Mouse (Mus musculus) neural tube, embryonic 11.5 days (tissue): ENCODE results near the gene Gm17535. TPM values are rescaled to one million over a fixed set of nuclear protein-coding genes. Genes with fewer than 3 reads are reported as not detected.
"Not testable (repeated sequence)": the region's sequence is repeated elsewhere in the genome, so short reads cannot be mapped to it uniquely, and the experiment has no call there.

ENCODE experiments used
- ATAC-seq: fragments of 200-750 bp; cut with Nextera tagmentation; 2 replicates; pipeline ENCODE4 v1.8.0; 2017; ENCODE audit warnings: moderate number of reproducible peaks, mild to moderate bottlenecking, moderate TSS enrichment, moderate library complexity; ENCODE audit not compliant: insufficient read depth, low FRiP score, low TSS enrichment
- DNase-seq: peaks from one replicate; pipeline ENCODE4 v3.0.0-alpha.2; 2015; ENCODE audit warnings: low spot score
- H3K27ac ChIP-seq: fragments of 300-500 bp; sonication (generic); 2 replicates; pipeline ENCODE4 v1.5.1; 2014; ENCODE audit warnings: low read depth, mild to moderate bottlenecking, low read length
- H3K27me3 ChIP-seq: fragments of 300-500 bp; sonication (generic); 2 replicates; pipeline ENCODE4 v1.6.1; 2014; ENCODE audit warnings: mild to moderate bottlenecking, low read length, mixed read lengths; ENCODE audit not compliant: control insufficient read depth, insufficient read depth
- H3K36me3 ChIP-seq: fragments of 300-500 bp; sonication (generic); 2 replicates; pipeline ENCODE4 v1.6.1; 2014; ENCODE audit warnings: mild to moderate bottlenecking, low read length, moderate library complexity, mixed read lengths; ENCODE audit not compliant: control insufficient read depth, insufficient read depth
- H3K4me1 ChIP-seq: fragments of 300-500 bp; sonication (generic); 2 replicates; pipeline ENCODE4 v1.6.1; 2014; ENCODE audit warnings: low read length, mixed read lengths; ENCODE audit not compliant: control insufficient read depth, insufficient read depth
- H3K4me2 ChIP-seq: fragments of 300-500 bp; sonication (generic); 2 replicates; pipeline ENCODE4 v1.6.1; 2014; ENCODE audit warnings: low read depth, mild to moderate bottlenecking, moderate library complexity
- H3K4me3 ChIP-seq: fragments of 300-500 bp; sonication (generic); 2 replicates; pipeline ENCODE4 v1.5.1; 2014; ENCODE audit warnings: low read depth, low read length
- H3K9ac ChIP-seq: fragments of 300-500 bp; sonication (generic); 2 replicates; pipeline ENCODE4 v1.6.1; 2014; ENCODE audit warnings: mild to moderate bottlenecking, low read length
- H3K9me3 ChIP-seq: fragments of 300-500 bp; sonication (generic); 2 replicates; pipeline ENCODE4 v1.6.1; 2016; ENCODE audit warnings: low read length; ENCODE audit not compliant: control insufficient read depth
- WGBS: fragments of 180-500 bp; shearing (Covaris S2); extraction: QIAGEN DNeasy Blood & Tissue Kit; methylation state at CpG from one replicate; pipeline ENCODE4 v1.1.7; 2014; 5-methylcytosine and 5-hydroxymethylcytosine counted together
- polyA plus RNA-seq: library from polyadenylated mRNA; unstranded; fragments of >200 nt; fragmentation: Nextera tagmentation; extraction: Ambion mirVana; gene quantifications from 2 replicates; pipeline ENCODE4 v1.2.1, GENCODE M21; 2014

Gene Gm17535
- polyA plus RNA-seq: not detected in 2 replicates

DNA sequence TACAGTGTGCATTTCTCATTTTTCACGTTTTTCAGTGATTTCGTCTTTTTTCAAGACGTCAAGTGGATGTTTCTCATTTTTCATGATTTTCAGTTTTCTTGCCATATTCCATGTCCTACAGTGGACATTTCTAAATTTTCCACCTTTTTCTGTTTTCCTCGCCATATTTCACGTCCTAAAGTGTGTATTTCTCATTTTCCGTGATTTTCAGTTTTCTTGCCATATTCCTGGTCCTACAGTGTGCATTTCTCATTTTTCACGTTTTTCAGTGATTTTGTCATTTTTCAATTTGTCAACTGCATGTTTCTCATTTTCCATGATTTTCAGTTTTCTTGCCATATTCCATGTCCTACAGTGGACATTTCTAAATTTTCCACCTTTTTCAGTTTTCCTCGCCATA, at the start of gene Gm17535:
TSS of gene Gm17535 (plus strand) at position 301 of the 400 bp plus-strand sequence.
- not testable (repeated sequence) for H3K4me1 ChIP-seq, H3K9me3 ChIP-seq, ATAC-seq, H3K27ac ChIP-seq, H3K9ac ChIP-seq, H3K4me2 ChIP-seq, H3K4me3 ChIP-seq, H3K27me3 ChIP-seq, H3K36me3 ChIP-seq, DNase-seq
- WGBS: no CpG with 5 or more reads among the region's 8 CpGs

- H3K27me3 ChIP-seq: not testable (repeated sequence)
Observed at GRCm38 (mm10) chr9:3000445-3000972, 33.9 kb upstream of the Gm17535 start, which contains the start of gene Gm10722. Gm10722 (plus strand) TSS chr9:3000922.

DNA sequence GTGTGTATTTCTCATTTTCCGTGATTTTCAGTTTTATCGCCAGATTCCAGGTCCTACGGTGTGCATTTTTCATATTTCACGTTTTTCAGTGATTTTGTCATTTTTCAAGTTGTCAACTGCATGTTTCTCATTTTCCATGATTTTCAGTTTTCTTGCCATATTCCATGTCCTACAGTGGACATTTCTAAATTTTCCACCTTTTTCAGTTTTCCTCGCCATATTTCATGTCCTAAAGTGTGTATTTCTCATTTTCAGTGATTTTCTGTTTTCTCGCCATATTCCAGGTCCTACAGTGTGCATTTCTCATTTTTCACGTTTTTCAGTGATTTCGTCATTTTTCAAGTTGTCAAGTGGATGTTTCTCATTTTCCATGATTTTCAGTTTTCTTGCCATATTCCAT, 33.4 kb upstream of the Gm17535 start:
- not testable (repeated sequence) for H3K27me3 ChIP-seq, DNase-seq, H3K4me3 ChIP-seq, ATAC-seq, H3K36me3 ChIP-seq, H3K9ac ChIP-seq, H3K9me3 ChIP-seq, H3K4me1 ChIP-seq, H3K27ac ChIP-seq, H3K4me2 ChIP-seq
- 66% methylated on average over 8 of the region's 8 CpGs for WGBS

More at GRCm38 (mm10) chr9:3000445-3000972, 33.9 kb upstream of the Gm17535 start, which contains the start of gene Gm10722:
- DNase-seq, H3K27ac ChIP-seq, H3K9ac ChIP-seq, H3K9me3 ChIP-seq, H3K4me3 ChIP-seq, H3K4me1 ChIP-seq, ATAC-seq, H3K36me3 ChIP-seq, H3K4me2 ChIP-seq: not testable (repeated sequence)
- WGBS: 69% methylated on average over 12 of the region's 12 CpGs

GRCm38 (mm10) chr9:3001948-3002659, 32.3 kb upstream of the Gm17535 start:
- not testable (repeated sequence) for DNase-seq, H3K9ac ChIP-seq, H3K9me3 ChIP-seq, H3K4me2 ChIP-seq, H3K4me3 ChIP-seq, H3K36me3 ChIP-seq, H3K27ac ChIP-seq, H3K27me3 ChIP-seq, H3K4me1 ChIP-seq
- 55% methylated on average over 8 of the region's 11 CpGs for WGBS
- peak; percentile 86 for ATAC-seq

DNA sequence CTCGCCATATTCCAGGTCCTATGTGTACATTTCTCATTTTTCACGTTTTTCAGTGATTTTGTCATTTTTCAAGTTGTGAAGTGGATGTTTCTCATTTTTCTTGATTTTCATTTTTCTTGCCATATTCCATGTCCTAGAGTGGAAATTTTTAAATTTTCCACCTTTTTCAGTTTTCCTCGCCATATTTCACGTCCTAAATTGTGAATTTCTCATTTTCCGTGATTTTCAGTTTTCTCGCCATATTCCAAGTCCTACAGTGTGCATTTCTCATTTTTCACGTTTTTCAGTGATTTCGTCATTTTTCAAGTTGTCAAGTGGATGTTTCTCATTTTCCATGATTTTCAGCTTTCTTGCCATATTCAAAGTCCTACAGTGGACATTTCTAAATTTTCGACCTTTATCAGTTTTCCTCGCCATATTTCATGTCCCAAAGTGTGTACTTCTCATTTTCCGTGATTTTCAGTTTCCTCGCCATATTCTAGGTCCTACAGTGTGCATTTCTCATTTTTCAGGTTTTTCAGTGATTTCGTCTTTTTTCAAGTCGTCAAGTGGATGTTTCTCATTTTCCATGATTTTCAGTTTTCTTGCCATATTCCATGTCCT, 31.5 kb upstream of the Gm17535 start, which contains the start of gene Gm11168:
TSS of gene Gm11168 (plus strand) at position 553 of the 603 bp plus-strand sequence.
- not testable (repeated sequence) for H3K4me1 ChIP-seq, H3K9ac ChIP-seq, DNase-seq, H3K27ac ChIP-seq, H3K36me3 ChIP-seq, ATAC-seq, H3K4me2 ChIP-seq, H3K9me3 ChIP-seq, H3K4me3 ChIP-seq, H3K27me3 ChIP-seq
- WGBS: 76% methylated on average over 6 of the region's 14 CpGs

- H3K9ac ChIP-seq, H3K9me3 ChIP-seq, H3K27me3 ChIP-seq, H3K4me1 ChIP-seq, H3K36me3 ChIP-seq, H3K4me3 ChIP-seq, ATAC-seq, H3K27ac ChIP-seq, H3K4me2 ChIP-seq, DNase-seq: not testable (repeated sequence)
- WGBS: 83% methylated on average over 1 of the region's 5 CpGs
Observed at GRCm38 (mm10) chr9:3006179-3006578, 28.2 kb upstream of the Gm17535 start.

GRCm38 (mm10) chr9:3006636-3007035, 27.8 kb upstream of the Gm17535 start:
- DNase-seq, H3K27me3 ChIP-seq, H3K4me2 ChIP-seq, H3K9ac ChIP-seq, H3K36me3 ChIP-seq, H3K9me3 ChIP-seq, H3K4me1 ChIP-seq, H3K4me3 ChIP-seq, H3K27ac ChIP-seq: not testable (repeated sequence)
- 65% methylated on average over 7 of the region's 8 CpGs for WGBS
- ATAC-seq: peak; percentile 62

DNA sequence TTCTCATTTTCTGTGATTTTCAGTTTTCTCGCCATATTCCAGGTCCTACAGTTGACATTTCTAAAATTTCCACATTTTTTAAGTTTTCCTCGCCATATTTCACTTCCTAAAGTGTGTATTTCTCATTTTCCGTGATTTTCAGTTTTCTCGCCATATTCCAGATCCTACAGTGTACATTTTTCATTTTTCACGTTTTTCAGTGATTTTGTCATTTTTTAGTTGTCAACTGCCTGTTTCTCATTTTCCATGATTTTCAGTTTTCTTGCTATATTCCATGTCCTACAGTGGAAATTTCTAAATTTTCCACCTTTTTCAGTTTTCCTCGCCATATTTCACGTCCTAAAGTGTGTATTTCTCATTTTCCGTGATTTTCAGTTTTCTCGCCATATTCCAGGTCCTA, 27.1 kb upstream of the Gm17535 start:
- H3K27me3 ChIP-seq, H3K4me3 ChIP-seq, H3K9ac ChIP-seq, H3K9me3 ChIP-seq, H3K4me1 ChIP-seq, H3K27ac ChIP-seq, H3K36me3 ChIP-seq, H3K4me2 ChIP-seq: not testable (repeated sequence)
- peak; percentile 8 for DNase-seq
- 79% methylated on average over 6 of the region's 9 CpGs for WGBS
- ATAC-seq: peak; percentile 14; the same call in 1 of the 2 replicates
